Mouse (Mus musculus) retina, postnatal 1 day (tissue): ENCODE measurements around the gene Rpgrip1l.

Experiments
- DNase-seq: peaks from one replicate; pipeline ENCODE4 v3.0.0-alpha.2; 2012

Rpgrip1l gene

GRCm38 (mm10) chr8:91264564-91264963 is 48.5 kb downstream of the Rpgrip1l start:
- DNase-seq: no peak

DNA sequence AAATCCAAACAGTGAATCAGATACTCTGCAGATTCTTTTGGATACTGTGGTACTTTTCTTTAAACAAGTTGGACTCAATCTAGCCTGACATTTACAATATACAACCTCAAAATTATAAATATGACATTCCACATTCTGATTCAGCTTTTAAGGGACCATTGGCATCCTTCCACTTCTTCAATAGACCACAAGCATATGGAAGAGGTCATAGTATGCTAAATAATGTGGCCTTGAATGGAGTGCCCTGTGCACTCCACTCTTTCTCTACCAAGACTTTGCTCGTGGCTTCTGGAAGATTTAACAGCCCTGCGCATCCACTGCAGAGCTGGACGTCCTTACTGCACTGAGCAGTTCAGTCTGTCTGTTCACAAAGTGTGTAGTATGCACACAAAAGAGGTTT is 49.1 kb downstream of the Rpgrip1l start:
- no peak for DNase-seq

DNA sequence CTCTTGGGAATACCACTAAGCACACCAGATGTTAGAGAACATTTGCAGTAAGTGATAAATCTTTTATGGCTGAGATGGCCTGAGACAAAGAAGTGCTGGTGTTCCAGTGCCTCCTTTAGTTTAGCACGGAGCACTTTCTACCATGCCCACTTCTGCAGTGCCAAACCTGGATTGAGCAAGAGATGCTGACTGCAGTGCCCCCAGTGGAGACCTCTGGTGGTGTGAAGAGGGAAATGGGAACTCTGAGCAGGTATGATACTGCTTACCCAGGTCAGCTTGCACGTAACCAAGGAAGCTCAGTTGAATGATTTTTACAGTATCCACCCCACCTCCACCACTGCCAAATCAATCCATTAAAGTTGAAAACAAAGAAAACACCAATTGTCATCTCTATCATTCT is 51.5 kb downstream of the Rpgrip1l start:
- DNase-seq: no peak

DNA sequence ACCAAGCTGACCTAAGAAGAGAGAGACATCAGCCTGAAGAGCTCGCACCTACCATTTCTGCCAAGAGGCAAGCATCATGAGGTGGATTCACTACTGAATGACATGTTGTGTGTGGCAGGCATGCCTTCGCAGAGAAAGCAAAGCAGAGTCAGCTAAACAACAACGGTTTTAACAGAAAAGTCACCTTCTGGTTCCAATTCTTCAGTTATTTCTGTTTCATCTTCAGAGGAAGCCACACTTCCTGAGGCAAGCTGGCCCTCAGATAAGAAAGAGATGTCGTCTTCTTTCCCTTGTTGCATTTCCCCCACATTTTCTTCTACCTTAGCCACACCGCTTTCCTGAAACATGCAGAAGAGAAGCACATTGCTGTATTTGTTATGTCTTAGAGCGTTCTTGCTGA is 62.1 kb downstream of the Rpgrip1l start:
- no peak for DNase-seq

DNA sequence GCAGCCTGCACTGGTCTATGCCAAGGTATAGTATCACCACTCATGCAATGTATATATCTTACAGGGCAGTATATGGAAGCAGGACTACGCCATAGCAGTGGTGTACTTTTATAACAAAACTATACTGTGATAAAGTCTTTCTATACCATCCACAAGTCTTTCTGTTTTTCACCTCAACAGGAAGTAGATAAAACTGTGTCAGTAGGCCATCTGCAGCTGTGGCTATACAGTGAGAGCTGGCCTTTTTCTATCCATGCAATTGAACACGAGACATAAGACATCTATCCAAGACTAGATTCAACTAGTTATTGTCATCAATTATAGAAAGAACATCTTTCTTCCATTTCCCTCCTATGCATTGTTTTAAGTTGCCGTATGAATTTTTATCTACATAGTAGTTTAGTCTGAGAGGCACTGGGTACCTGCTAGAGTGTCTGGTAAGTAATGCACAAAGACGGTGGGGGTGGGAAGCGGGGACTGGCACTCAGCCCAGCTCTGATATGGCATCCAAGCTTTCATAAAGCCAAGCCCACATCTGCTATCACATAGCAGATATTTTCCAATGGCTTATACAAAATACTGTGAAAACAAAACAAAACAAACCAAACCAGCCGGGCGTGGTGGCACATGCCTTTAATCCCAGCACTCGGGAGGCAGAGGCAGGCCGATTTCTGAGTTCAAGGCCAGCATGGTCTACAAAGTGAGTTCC is 63.1 kb downstream of the Rpgrip1l start:
- DNase-seq: no peak

DNA sequence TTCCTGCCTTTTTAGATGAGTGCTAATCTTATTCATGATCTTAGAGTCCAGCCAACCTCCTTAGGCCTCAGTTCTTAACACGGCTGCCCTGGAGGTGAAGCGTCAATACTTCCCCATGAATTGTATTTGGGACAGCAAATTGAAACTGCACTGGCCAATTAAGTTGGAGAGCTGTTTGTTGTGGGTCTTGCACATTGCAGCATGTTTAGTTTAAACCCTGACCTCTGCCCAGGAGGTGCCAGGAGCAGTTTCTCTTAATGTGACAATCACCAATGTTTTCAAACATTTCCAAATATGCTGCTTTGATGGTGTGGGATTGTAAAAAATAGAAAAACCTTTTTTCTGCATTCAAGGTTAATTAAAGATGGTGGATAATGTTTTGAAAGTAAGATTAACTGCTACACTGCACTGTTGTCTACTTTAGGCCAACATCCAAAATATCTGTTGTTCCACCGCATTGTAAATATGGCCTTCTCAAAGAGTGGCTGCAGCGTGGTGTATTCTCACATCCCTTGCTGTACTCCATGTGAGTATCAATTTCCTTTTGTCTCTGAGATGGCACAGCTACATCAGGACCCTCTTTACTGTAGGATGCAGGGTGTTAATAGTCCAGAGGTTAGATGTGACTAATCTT is 67.1 kb downstream of the Rpgrip1l start:
- no peak for DNase-seq

GRCm38 (mm10) chr8:91242721-91243120 is 70.3 kb downstream of the Rpgrip1l start:
- DNase-seq: no peak

DNA sequence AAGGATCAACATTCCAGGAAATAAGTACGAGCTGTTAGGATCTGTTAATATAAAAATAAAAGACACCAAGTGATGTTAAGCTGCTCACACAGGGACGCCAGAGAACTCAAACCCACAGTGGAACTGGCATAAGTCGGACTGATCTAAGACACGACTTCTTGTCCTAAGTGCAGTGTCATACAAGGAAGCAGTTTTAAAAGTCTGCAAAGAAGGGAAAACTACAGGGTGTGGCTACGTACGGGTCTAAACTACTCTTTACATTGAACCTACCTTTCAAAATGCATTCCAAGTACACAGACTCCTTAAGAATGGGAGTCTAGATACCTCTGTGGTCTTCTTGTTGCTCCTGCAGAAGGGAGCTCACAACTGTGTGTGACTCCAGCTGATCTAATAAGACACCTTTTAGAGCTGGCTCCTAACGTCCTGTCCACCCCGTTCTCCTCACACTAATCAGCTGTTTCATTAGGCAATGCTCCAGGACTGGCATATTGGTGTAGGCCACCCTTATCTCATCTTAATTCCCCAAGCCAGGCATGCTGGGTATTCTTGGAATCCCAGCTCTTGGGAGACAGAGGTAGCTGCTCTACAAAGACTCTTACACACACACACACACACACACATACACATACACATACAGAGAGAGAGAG is 71.1 kb downstream of the Rpgrip1l start:
- DNase-seq: peak; percentile 25

DNA sequence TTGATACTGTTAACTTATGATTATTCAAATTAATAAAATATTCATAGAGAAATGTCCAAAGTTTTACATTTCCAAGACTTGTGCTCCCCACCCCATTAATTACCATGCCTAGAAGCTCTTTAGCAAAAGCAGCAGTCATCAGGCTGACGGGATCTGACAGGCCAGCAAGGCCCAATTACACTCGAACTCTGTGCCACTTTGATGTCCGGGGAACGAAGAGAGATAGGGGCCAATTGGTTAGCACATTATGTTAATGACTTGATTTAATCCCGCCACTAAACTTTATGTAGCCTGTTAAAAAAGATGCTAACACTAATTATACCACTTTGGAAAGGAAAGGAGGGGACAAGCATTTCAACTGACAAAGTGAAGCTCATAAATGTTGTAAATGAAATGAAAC is 71.7 kb downstream of the Rpgrip1l start:
- peak; percentile 85 for DNase-seq

DNA sequence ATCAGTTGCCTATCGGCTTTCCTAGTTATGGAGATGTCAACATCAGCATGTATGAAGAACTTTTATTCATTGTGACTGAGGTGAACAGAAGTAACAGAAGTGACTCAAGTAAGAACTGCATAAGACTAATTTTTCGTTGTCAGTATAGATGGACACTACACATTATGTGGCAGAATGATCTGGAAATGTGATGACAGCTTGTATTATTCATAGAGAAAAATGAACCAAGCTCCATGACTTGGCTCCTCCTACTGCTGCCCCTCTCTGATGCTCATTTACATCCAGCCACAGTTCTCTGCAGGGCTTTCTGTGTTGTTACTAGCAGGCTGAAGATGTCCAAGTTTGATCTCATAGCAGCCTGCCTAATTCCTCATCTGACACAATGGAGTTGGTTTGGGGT is 75.9 kb downstream of the Rpgrip1l start:
- DNase-seq: no peak

DNA sequence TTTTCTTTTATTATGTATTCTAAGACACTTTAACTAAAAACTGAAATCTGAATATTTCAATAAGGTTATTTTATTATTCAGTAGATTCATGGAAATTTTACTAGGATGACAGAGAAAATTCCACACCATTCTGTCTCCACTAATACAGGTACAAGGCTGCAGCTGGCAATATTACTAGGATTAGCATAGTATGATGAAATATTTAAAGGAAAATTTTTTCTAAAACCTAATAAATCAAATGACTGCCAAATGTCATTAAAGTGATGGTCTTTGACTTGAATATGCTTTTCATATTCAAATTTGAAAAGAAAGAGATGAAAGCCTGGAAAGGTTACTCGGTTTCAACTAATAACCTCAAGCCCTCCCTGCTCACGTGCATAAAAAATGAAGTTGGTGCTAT is 79.0 kb downstream of the Rpgrip1l start:
- DNase-seq: no peak

- DNase-seq: no peak
These were observed 85.6 kb downstream of the Rpgrip1l start for GRCm38 (mm10) chr8:91227421-91227841.

DNA sequence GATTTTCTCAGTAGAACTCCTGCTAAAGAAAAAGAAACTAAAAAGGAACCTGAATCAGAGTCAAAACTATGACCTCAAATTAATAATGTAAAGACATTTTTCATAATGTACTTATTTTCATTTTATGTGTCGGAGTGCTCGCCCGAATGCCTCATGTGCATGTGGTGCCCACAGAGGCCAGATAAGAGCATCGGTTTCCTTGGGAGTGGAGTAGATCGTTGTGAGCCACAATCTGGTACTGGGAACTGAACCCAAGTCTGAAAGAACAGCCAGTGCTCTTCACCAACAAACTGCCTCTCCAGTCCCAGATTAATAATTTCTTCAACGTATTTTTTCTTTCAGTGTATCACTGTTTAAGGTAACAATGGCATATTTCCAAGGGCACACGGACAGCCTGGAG is 88.8 kb downstream of the Rpgrip1l start:
- no peak for DNase-seq

- DNase-seq: no peak
These were observed 91.2 kb downstream of the Rpgrip1l start for GRCm38 (mm10) chr8:91221841-91222240.

DNA sequence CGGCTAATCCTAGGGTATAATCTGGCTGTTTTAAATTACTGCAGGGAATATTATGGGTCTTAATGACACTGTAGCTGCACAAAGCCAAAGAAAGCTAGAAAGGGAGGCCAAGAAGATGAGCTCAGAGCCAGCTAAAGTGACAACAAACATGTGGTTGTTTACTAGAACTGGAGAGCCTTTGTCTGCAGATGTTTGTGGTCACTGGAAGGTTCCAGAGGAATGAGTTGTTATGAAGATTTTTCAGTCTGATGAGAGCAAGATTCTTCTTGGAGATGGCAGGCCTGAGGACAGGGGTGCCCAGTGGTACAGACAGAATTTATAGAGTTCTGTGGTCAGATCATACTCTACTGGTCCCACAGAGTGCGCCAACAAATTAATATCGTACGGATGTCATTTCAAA is 94.8 kb downstream of the Rpgrip1l start:
- no peak for DNase-seq

- no peak for DNase-seq
These were observed 95.8 kb downstream of the Rpgrip1l start for GRCm38 (mm10) chr8:91217062-91217905.

GRCm38 (mm10) chr8:91214287-91214686 is 98.8 kb downstream of the Rpgrip1l start:
- no peak for DNase-seq

- DNase-seq: no peak
These were observed 100.1 kb downstream of the Rpgrip1l start for GRCm38 (mm10) chr8:91212948-91213347.

DNA sequence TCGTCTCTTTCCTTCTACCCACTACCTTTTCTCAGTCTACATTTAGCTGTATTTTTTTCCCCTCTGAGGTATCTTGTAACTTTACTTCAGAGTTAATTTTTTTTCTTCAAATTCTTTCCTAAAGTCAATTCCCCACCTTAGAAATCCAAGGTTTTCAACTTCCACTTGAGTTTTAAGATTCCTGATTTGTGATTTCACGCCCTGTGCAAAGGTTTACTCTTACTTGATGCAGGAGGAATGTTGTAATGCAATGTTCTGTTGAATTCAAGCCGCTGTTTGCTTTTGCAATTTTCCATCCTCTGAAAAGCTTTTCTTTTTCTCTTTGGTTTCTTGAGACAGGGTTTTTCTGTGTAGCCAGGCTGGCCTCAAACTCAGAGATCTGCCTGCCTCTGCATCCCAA is 103.4 kb downstream of the Rpgrip1l start:
- DNase-seq: no peak

GRCm38 (mm10) chr8:91207676-91208075 is 105.4 kb downstream of the Rpgrip1l start:
- no peak for DNase-seq

DNA sequence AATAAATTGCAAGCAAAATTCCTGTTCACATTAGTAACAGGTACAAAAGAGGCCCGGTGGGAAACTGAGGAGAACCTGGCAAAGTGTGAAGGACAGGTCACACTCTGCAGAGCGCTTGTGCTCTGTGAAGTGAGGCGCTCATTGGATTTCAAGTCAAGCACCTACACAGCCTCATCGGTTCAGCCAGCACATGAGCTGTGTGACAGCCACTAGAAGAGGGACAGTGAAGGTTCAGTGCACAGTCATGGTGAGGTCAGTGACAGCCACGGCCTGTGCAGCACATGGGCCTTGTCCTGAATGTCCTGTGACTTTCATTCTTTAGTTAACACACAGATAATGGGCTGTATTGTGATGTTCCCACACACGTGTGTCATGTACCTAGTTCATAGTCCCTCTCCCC is 107.2 kb downstream of the Rpgrip1l start:
- DNase-seq: no peak

DNA sequence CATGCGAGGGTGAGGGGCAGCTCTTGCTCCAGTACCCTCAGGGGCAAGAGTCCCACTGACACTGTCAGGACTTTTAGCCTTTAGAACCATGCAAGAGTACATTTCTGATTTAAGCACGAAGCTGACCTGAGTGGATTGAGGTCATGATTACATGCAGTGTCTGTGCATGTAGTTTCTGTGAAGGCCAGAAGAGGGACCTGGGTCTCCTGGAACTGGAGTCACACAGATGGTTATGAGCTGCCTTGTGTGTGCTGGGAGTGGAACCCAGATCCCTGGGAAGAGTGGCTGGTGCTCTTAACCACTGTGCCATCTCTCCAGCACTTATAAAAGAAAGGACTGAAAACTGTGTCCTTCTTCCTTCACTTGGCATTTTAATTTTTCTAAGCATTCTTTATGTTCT is 111.9 kb downstream of the Rpgrip1l start:
- no peak for DNase-seq

- DNase-seq: no peak
These were observed 113.2 kb downstream of the Rpgrip1l start, which contains the start of gene Aktip for GRCm38 (mm10) chr8:91199876-91200275. Aktip (minus strand) TSS chr8:91199976.
